Comparison of ENCODE assay signal across 31 mouse cellular contexts in the genomic region with DNA sequence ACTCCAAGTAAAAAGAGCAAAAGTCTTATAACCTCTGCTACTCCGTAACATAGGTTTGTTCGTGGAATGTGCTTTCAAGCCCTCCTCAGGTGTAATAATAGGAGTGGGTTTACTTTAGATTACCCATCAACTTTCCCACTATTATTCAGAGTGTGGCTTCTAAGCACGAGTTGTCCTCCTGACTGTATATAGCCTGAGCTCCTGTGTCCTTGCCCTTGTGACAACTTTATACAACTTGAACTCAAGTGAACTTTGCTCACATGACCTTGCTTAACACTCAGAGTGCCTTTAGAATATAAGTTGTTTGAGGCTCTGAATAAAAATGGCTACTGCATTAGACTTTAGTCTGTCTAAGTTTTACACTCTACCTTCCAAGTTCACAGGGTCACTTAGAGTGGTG.
DNase-seq lines count a peak whose midpoint lies in the region; ATAC-seq and TF ChIP-seq lines count a peak whose summit lies in the region.
"Had no signal": no experiment of that assay in that cellular context is flagged by ENCODE, and none has a peak within 500 bp of the region (broad histone marks: within the 10 kb centered on the region; RNA-seq: fewer than 3 reads in every experiment).

No protein-coding gene starts in this region.

- H3K27ac ChIP-seq in kidney, adult 2 months (ENCODE audit: insufficient read depth, low read depth, low read length) = peak overlapping the region; percentile 71; the same call in 1 of the 2 replicates
- H3K27ac ChIP-seq in intestine, embryonic 15.5 days = no peak overlapping the region
- no peak overlapping the region for H3K27ac ChIP-seq in stomach, embryonic 16.5 days (ENCODE audit: low read length)
- H3K27ac ChIP-seq: embryonic facial prominence, embryonic 12.5 days; heart, embryonic 10.5 days; hindbrain, embryonic 12.5 days; hindbrain, postnatal 0 days; liver, embryonic 14.5 days; midbrain, embryonic 10.5 days; neural tube, embryonic 12.5 days had no signal

- no peak overlapping the region for H3K4me3 ChIP-seq in kidney, adult 2 months (ENCODE audit: insufficient read depth, low read depth, low read length)
- no peak overlapping the region for H3K4me3 ChIP-seq in intestine, embryonic 15.5 days (replicated peaks)
- no peak overlapping the region for H3K4me3 ChIP-seq in stomach, embryonic 16.5 days (replicated peaks; ENCODE audit: low read length)
- H3K4me3 ChIP-seq: embryonic facial prominence, embryonic 12.5 days; heart, embryonic 10.5 days; hindbrain, embryonic 12.5 days; midbrain, embryonic 10.5 days; myocyte; neural tube, embryonic 12.5 days had no signal

- TF ChIP-seq CTCF in kidney, adult 2 months (conservative IDR thresholded peaks at IDR 0.05; ENCODE audit: insufficient read depth, insufficient read length, low read depth, low read length) = no peak

- no peak for TF ChIP-seq POLR2A in kidney, adult 2 months (IDR thresholded peaks at IDR 0.05; ENCODE audit: low read depth, low read length)

- peak; percentile 75 for ATAC-seq in intestine, embryonic 15.5 days
- ATAC-seq in stomach, embryonic 16.5 days (ENCODE audit: insufficient read depth, low FRiP score) = 0 out of 2 replicates have a peak, but pooled peaks have one; percentile 40
- ATAC-seq: activated CD4-positive, CD25-positive, alpha-beta regulatory T cell, adult 4 months; forebrain, embryonic 14.5 days; hindbrain, postnatal 0 days had no signal

- no peaks in the 10 kb centered on the region for H3K9me3 ChIP-seq in intestine, embryonic 15.5 days
- no peaks in the 10 kb centered on the region for H3K9me3 ChIP-seq in stomach, embryonic 16.5 days (replicated peaks; ENCODE audit: control insufficient read depth, low read length)
- H3K9me3 ChIP-seq: embryonic facial prominence, embryonic 12.5 days; heart, embryonic 10.5 days; hindbrain, embryonic 12.5 days; midbrain, embryonic 10.5 days; neural tube, embryonic 12.5 days had no signal

- DNase-seq in kidney, adult 2 months = peak; percentile 33
- no peak for DNase-seq in kidney, postnatal 25 days
- DNase-seq in ES-CJ7 (ENCODE audit: low read depth, low spot score) = peak; percentile 5
- DNase-seq in gastrocnemius, postnatal 25 days = no peak
- no peak for DNase-seq in cerebellum, adult 18-20 months
- DNase-seq: adrenal gland, adult 2 months; adrenal gland, postnatal 36 days; cerebellum, adult 9-10 months; cerebellum, postnatal 36 days; embryo, embryonic 11 days; gastrocnemius, postnatal 14 days; heart, adult 11 months; heart, postnatal 36 days; layer of hippocampus, adult 9-11 months; liver; lung, adult 2 months; lung, postnatal 14 days; thymus, adult 18-20 months; thymus, postnatal 25 days had no signal

- WGBS in kidney, adult 2 months = 60% methylated on average over 3 of the region's 3 CpGs
- WGBS in intestine, embryonic 15.5 days = 62% methylated on average over 3 of the region's 3 CpGs
- WGBS in stomach, embryonic 16.5 days = 63% methylated on average over 3 of the region's 3 CpGs

- H3K4me2 ChIP-seq in intestine, embryonic 15.5 days (replicated peaks) = no peak overlapping the region
- H3K4me2 ChIP-seq in stomach, embryonic 16.5 days (ENCODE audit: low read depth, low read length) = no peak overlapping the region
- H3K4me2 ChIP-seq: embryonic facial prominence, embryonic 12.5 days; hindbrain, embryonic 12.5 days; neural tube, embryonic 12.5 days had no signal

- no peaks in the 10 kb centered on the region for H3K36me3 ChIP-seq in kidney, adult 2 months (ENCODE audit: control insufficient read depth, insufficient read depth, low read length)
- no peaks in the 10 kb centered on the region for H3K36me3 ChIP-seq in intestine, embryonic 15.5 days
- H3K36me3 ChIP-seq in stomach, embryonic 16.5 days (ENCODE audit: control insufficient read depth, insufficient read depth, low read length) = no peaks in the 10 kb centered on the region
- H3K36me3 ChIP-seq: embryonic facial prominence, embryonic 12.5 days; heart, embryonic 10.5 days; hindbrain, embryonic 12.5 days; midbrain, embryonic 10.5 days; neural tube, embryonic 12.5 days had no signal

- H3K27me3 ChIP-seq in kidney, adult 2 months (replicated peaks; ENCODE audit: control insufficient read depth, insufficient read depth, low read length) = no peaks in the 10 kb centered on the region
- no peaks in the 10 kb centered on the region for H3K27me3 ChIP-seq in intestine, embryonic 15.5 days (replicated peaks)
- no peaks in the 10 kb centered on the region for H3K27me3 ChIP-seq in stomach, embryonic 16.5 days (ENCODE audit: control insufficient read depth, insufficient read depth, low read length)
- H3K27me3 ChIP-seq: embryonic facial prominence, embryonic 12.5 days; hindbrain, embryonic 12.5 days; neural tube, embryonic 12.5 days had no signal

- H3K9ac ChIP-seq in intestine, embryonic 15.5 days = no peak overlapping the region
- no peak overlapping the region for H3K9ac ChIP-seq in stomach, embryonic 16.5 days (ENCODE audit: low read length)
- H3K9ac ChIP-seq: embryonic facial prominence, embryonic 12.5 days; hindbrain, embryonic 12.5 days; liver, embryonic 14.5 days; neural tube, embryonic 12.5 days had no signal

- H3K4me1 ChIP-seq in kidney, adult 2 months (ENCODE audit: control insufficient read depth, insufficient read depth, low read length) = 0 out of 2 replicates have a peak, but pooled peaks cover 2% of the 10 kb centered on the region
- 0 out of 2 replicates have a peak, but pooled peaks cover 6% of the 10 kb centered on the region for H3K4me1 ChIP-seq in intestine, embryonic 15.5 days (replicated peaks)
- peaks cover 6% of the 10 kb centered on the region; the same call in 1 of the 2 replicates for H3K4me1 ChIP-seq in stomach, embryonic 16.5 days (ENCODE audit: control insufficient read depth, insufficient read depth, low read length)
- H3K4me1 ChIP-seq: hindbrain, embryonic 12.5 days; midbrain, embryonic 10.5 days; neural tube, embryonic 12.5 days had no signal

Comparison
In these comparisons a context has a peak if more than half of its experiments do, and no peak if none do; other contexts are left out.
1. DNase-seq: peak in kidney, adult 2 months (single experiment) and ES-CJ7 (single experiment); none in kidney, postnatal 25 days (0 of 2), gastrocnemius, postnatal 25 days (single experiment) and cerebellum, adult 18-20 months (0 of 2).